7 mouse cellular contexts compared by ENCODE assay signal in genomic region chr1:58883279-58883678, GRCm38 (mm10).
DNase-seq lines count a peak whose midpoint lies in the region; TF ChIP-seq lines count a peak whose summit lies in the region.
"Not testable (repeated sequence)": the region's sequence is repeated elsewhere in the genome, so short reads cannot be mapped to it uniquely, and the experiment has no call there.

No protein-coding gene starts in this region.

- not testable (repeated sequence) for TF ChIP-seq POLR2A in CH12.LX (IDR thresholded peaks at IDR 0.05; ENCODE audit: low read depth, low read length)

- H3K4me1 ChIP-seq in CH12.LX (ENCODE audit: control insufficient read depth in 1 of 2, insufficient read depth in 2 of 2) = not testable (repeated sequence)

- TF ChIP-seq EP300 in CH12.LX (IDR thresholded peaks at IDR 0.05; ENCODE audit: low read length) = peak; percentile 80

- not testable (repeated sequence) for TF ChIP-seq RAD21 in CH12.LX (IDR thresholded peaks at IDR 0.05; ENCODE audit: low read depth, low read length)

- H3K36me3 ChIP-seq in CH12.LX (replicated peaks in 1 of 2; ENCODE audit: control insufficient read depth in 1 of 2, insufficient read depth in 1 of 2, low read length in 1 of 2); splenic B cell, adult 2 months (ENCODE audit: control insufficient read depth, insufficient read depth, low read length, poor library complexity, severe bottlenecking): not testable (repeated sequence)

- H3K4me2 ChIP-seq in CH12.LX (ENCODE audit: insufficient read depth, low read depth, poor library complexity, severe bottlenecking) = not testable (repeated sequence)

- dilution Hi-C loops in CH12.LX (cut with MboI; ENCODE audit: extremely low pct_ligation_motif_present, extremely low pct_unique_long_range_greater_than_20kb, low sequenced_read_pairs) = not testable (repeated sequence)

- H3K79me2 ChIP-seq in CH12.LX (replicated peaks; ENCODE audit: control insufficient read depth, extremely low read depth, insufficient read depth, poor library complexity, severe bottlenecking) = not testable (repeated sequence)

- H3K27me3 ChIP-seq in CH12.LX (replicated peaks); splenic B cell, adult 2 months (ENCODE audit: control insufficient read depth, insufficient read depth, low read length, poor library complexity, severe bottlenecking): not testable (repeated sequence)

- not testable (repeated sequence) for H3K9ac ChIP-seq in CH12.LX (ENCODE audit: insufficient read depth, low read depth)

- H3K27ac ChIP-seq in CH12.LX (ENCODE audit: insufficient read depth, low read depth) = not testable (repeated sequence)

- not testable (repeated sequence) for H3K9me3 ChIP-seq in CH12.LX (replicated peaks; ENCODE audit: low read length)

- not testable (repeated sequence) for H3K4me3 ChIP-seq in CH12.LX (replicated peaks in 1 of 3; ENCODE audit: low read depth in 2 of 3, low read length in 2 of 3, poor library complexity in 1 of 3)

- in situ Hi-C loops in CH12.LX (cut with MboI; ENCODE audit: low pct_ligation_motif_present, low pct_unique_long_range_greater_than_20kb, low sequenced_read_pairs) = not testable (repeated sequence)

- DNase-seq in A20 (ENCODE audit: low read depth, low spot score) (peak; percentile 71), CH12.LX (ENCODE audit: extremely low read depth) (peak; percentile 61)
- DNase-seq in B cell, adult 2 months = peak; percentile 44 to 50
- DNase-seq in heart, adult 11 months = peak; percentile 40
- DNase-seq in spleen, postnatal 36 days (ENCODE audit: low spot score in 2 of 2) = peak; percentile 31 to 34
- DNase-seq in splenic B cell, adult 2 months (ENCODE audit: low read depth, low spot score) = peak; percentile 60
- peak; percentile 5 for DNase-seq in testis, postnatal 10 days (ENCODE audit: low spot score)

- not testable (repeated sequence) for TF ChIP-seq CTCF in CH12.LX (conservative IDR thresholded peaks at IDR 0.05 in 1 of 2, IDR thresholded peaks at IDR 0.05 in 1 of 2; ENCODE audit: low read depth in 2 of 2, low read length in 2 of 2)

TF ChIP-seq in CH12.LX, 34 proteins besides CTCF, POLR2A, EP300 and RAD21:
- peak; percentile 88 for TF ChIP-seq IRF4 (IDR thresholded peaks at IDR 0.05; ENCODE audit: low read depth, low read length)
- TF ChIP-seq JUND (conservative IDR thresholded peaks at IDR 0.05; ENCODE audit: low read depth, low read length) = 0 out of 2 replicates have a peak, but pooled peaks have one; percentile 18
TF ChIP-seq in CH12.LX: peak in this region for 2; not testable (repeated sequence) for 32.

Comparison
In these comparisons a context has a peak if more than half of its experiments do, and no peak if none do; other contexts are left out.
1. DNase-seq: peak in every context shown above with its lines; median percentile 71 in A20; 61 in CH12.LX; 60 in splenic B cell, adult 2 months; 47 in B cell, adult 2 months; 40 in heart, adult 11 months; 32 in spleen, postnatal 36 days; 5 in testis, postnatal 10 days.